Mouse (Mus musculus) bone marrow, adult 2 months (tissue): ENCODE results near the gene Rab6b. TPM values are rescaled to one million over a fixed set of nuclear protein-coding genes. Genes with fewer than 3 reads are reported as not detected.

ENCODE experiments used
- H3K27ac ChIP-seq: fragments of 200-500 bp; 2 replicates; pipeline ENCODE4 v1.5.1; 2012; ENCODE audit warnings: low read depth, mild to moderate bottlenecking, control low read depth, inconsistent platforms, low read length; ENCODE audit not compliant: control insufficient read depth, poor library complexity, insufficient read depth
- H3K4me1 ChIP-seq: fragments of 200-500 bp; 2 replicates; pipeline ENCODE4 v1.6.1; 2011; ENCODE audit warnings: low read length; ENCODE audit not compliant: control insufficient read depth, insufficient read depth
- H3K4me3 ChIP-seq: fragments of 200-500 bp; replicated peaks from 2 replicates; pipeline ENCODE3; 2011; ENCODE audit warnings: mild to moderate bottlenecking, low read depth, low read length, control low read depth; ENCODE audit not compliant: control insufficient read depth
- CTCF ChIP-seq: fragments of 200-500 bp; IDR thresholded peaks from 2 replicates; pipeline ENCODE4 v1.5.1; 2011; ENCODE audit warnings: low read length, control low read depth; ENCODE audit not compliant: control insufficient read depth, insufficient read depth
- POLR2A ChIP-seq: fragments of 200-500 bp; IDR thresholded peaks from 2 replicates; pipeline ENCODE4 v1.6.1; 2011; ENCODE audit warnings: low read depth, mild to moderate bottlenecking, control low read depth, low read length, borderline replicate concordance; ENCODE audit not compliant: control insufficient read depth
- WGBS: fragments of 180-500 bp; shearing (Covaris S2); methylation state at CpG from one replicate; pipeline ENCODE4 v1.1.7; 2018; 5-methylcytosine and 5-hydroxymethylcytosine counted together
- polyA plus RNA-seq: library from polyadenylated mRNA; stranded (reverse); fragments of >200 nt; gene quantifications from 2 replicates; pipeline ENCODE4 v1.2.4, GENCODE M21; 2011; ENCODE audit warnings: low replicate concordance; ENCODE audit not compliant: missing spikeins, insufficient read depth, insufficient read length

Rab6b gene
- polyA plus RNA-seq, 1 experiment: 1.3 TPM

GRCm38 (mm10) chr9:103181886-103182285, 70.3 kb downstream of the Rab6b start:
- WGBS: 84% methylated on average over 8 of the region's 8 CpGs
- Histone ChIP-seq H3K4me3 (no peak overlapping the region), H3K27ac (no peak overlapping the region), H3K4me1 (peaks cover 2% of the 10 kb centered on the region; the same call in 1 of the 2 replicates)
- TF ChIP-seq POLR2A: no peak
- TF ChIP-seq CTCF: no peak

GRCm38 (mm10) chr9:103184855-103185254, 73.3 kb downstream of the Rab6b start:
- WGBS: 77% methylated on average over 4 of the region's 4 CpGs
- no peak overlapping the region for H3K4me3 ChIP-seq
- peaks cover 2% of the 10 kb centered on the region; the same call in 1 of the 2 replicates for H3K4me1 ChIP-seq
- TF ChIP-seq CTCF: no peak
- no peak for TF ChIP-seq POLR2A
- H3K27ac ChIP-seq: no peak overlapping the region

- peaks cover 2% of the 10 kb centered on the region; the same call in 1 of the 2 replicates for H3K4me1 ChIP-seq
- 85% methylated on average over 8 of the region's 8 CpGs for WGBS
- no peak overlapping the region for H3K27ac ChIP-seq
- TF ChIP-seq POLR2A (no peak), CTCF (no peak)
- no peak overlapping the region for H3K4me3 ChIP-seq
Measured at GRCm38 (mm10) chr9:103185946-103186345, 74.4 kb downstream of the Rab6b start.

- 84% methylated on average over 9 of the region's 9 CpGs for WGBS
- Histone ChIP-seq H3K4me1 (no peaks in the 10 kb centered on the region), H3K4me3 (no peak overlapping the region), H3K27ac (no peak overlapping the region)
- TF ChIP-seq CTCF (no peak), POLR2A (no peak)
Measured at GRCm38 (mm10) chr9:103186747-103187146, 75.2 kb downstream of the Rab6b start.

GRCm38 (mm10) chr9:103188416-103188815, 76.8 kb downstream of the Rab6b start:
- 86% methylated on average over 4 of the region's 4 CpGs for WGBS
- H3K4me1 ChIP-seq: no peaks in the 10 kb centered on the region
- TF ChIP-seq CTCF (no peak), POLR2A (no peak)
- H3K4me3 ChIP-seq: no peak overlapping the region
- no peak overlapping the region for H3K27ac ChIP-seq

- peak within 1 kb of the TSS; percentile 100 for H3K4me3 ChIP-seq
- TF ChIP-seq POLR2A (peak; percentile 52; the same call in 1 of the 2 replicates), CTCF (no peak)
- H3K4me1 ChIP-seq: no peaks in the 10 kb centered on the region
- under 1% methylated on average over 45 of the region's 45 CpGs for WGBS
- H3K27ac ChIP-seq: peak within 1 kb of the TSS; percentile 73
Measured at GRCm38 (mm10) chr9:103201561-103202260, 90.1 kb downstream of the Rab6b start, which contains the start of gene Srprb. Gene Srprb, minus strand, starts transcription at chr9:103202137.

GRCm38 (mm10) chr9:103205786-103206185, 94.2 kb downstream of the Rab6b start:
- TF ChIP-seq POLR2A (no peak), CTCF (no peak)
- no peak overlapping the region for H3K4me3 ChIP-seq
- H3K4me1 ChIP-seq: no peaks in the 10 kb centered on the region; the same call in 1 of the 2 replicates
- 84% methylated on average over 5 of the region's 5 CpGs for WGBS
- no peak overlapping the region for H3K27ac ChIP-seq

GRCm38 (mm10) chr9:103207846-103208245, 96.3 kb downstream of the Rab6b start:
- Histone ChIP-seq H3K4me3 (no peak overlapping the region), H3K27ac (no peak overlapping the region), H3K4me1 (no peaks in the 10 kb centered on the region; the same call in 1 of the 2 replicates)
- WGBS: 9% methylated on average over 16 of the region's 16 CpGs
- TF ChIP-seq POLR2A (no peak), CTCF (peak; percentile 91)

- TF ChIP-seq CTCF: no peak
- TF ChIP-seq POLR2A: no peak
- 76% methylated on average over 6 of the region's 6 CpGs for WGBS
- Histone ChIP-seq H3K4me3 (no peak overlapping the region), H3K27ac (no peak overlapping the region), H3K4me1 (no peaks in the 10 kb centered on the region; the same call in 1 of the 2 replicates)
Measured at GRCm38 (mm10) chr9:103208802-103209423, 97.3 kb downstream of the Rab6b start.
